Mouse (Mus musculus) spleen, adult 2 months (tissue): Measurements from ENCODE around the gene Slc3a2.

Source experiments
- CTCF ChIP-seq: fragments of 200-500 bp; IDR thresholded peaks from 2 replicates; pipeline ENCODE4 v1.5.1; 2011; ENCODE audit warnings: mild to moderate bottlenecking, inconsistent platforms; ENCODE audit not compliant: insufficient read depth, insufficient read length, insufficient replicate concordance; ENCODE audit errors: extremely low read depth
- POLR2A ChIP-seq: fragments of 200-500 bp; IDR thresholded peaks from 2 replicates; pipeline ENCODE4 v1.6.1; 2011; ENCODE audit warnings: low read depth, low read length, inconsistent platforms

GRCm38 (mm10) chr19:8760757-8761156 is 37.6 kb upstream of the Slc3a2 start:
- TF ChIP-seq CTCF = no peak
- no peak for TF ChIP-seq POLR2A
